Mouse (Mus musculus): ENCODE measurements around the gene Tspan32. TPM values are rescaled to one million over a fixed set of nuclear protein-coding genes. Genes with fewer than 3 reads are reported as not detected.
A peak's percentile ranks its signal among the peaks of the same experiment; 100 is the strongest.

Gene Tspan32
- polyA plus RNA-seq, 1 experiment from 2014 or later, result 6.0 TPM

GRCm38 (mm10) chr7:143025496-143025895 is 20.6 kb downstream of the Tspan32 start:
- no peak overlapping the region for H3K27ac ChIP-seq (replicated peaks)
- no peaks in the 10 kb centered on the region for H3K4me1 ChIP-seq
- H3K9me3 ChIP-seq (replicated peaks), result no peaks in the 10 kb centered on the region
- no peak for DNase-seq (ENCODE audit: low spot score)
- WGBS, result 94% methylated on average over 3 of the region's 3 CpGs
- H3K27me3 ChIP-seq (ENCODE audit: low read depth, poor library complexity, severe bottlenecking), result no peaks in the 10 kb centered on the region
- H3K4me3 ChIP-seq, result no peak overlapping the region
- H3K36me3 ChIP-seq, result peaks cover 6% of the 10 kb centered on the region; the same call in 1 of the 2 replicates

GRCm38 (mm10) chr7:143027196-143027595 is 22.4 kb downstream of the Tspan32 start:
- H3K27ac ChIP-seq (replicated peaks), result no peak overlapping the region
- H3K9me3 ChIP-seq (replicated peaks), result no peaks in the 10 kb centered on the region
- no peak overlapping the region for H3K4me3 ChIP-seq
- DNase-seq (ENCODE audit: low spot score), result no peak
- H3K4me1 ChIP-seq, result no peaks in the 10 kb centered on the region
- H3K36me3 ChIP-seq, result peaks cover 6% of the 10 kb centered on the region; the same call in 1 of the 2 replicates
- WGBS, result 97% methylated on average over 4 of the region's 4 CpGs
- no peaks in the 10 kb centered on the region for H3K27me3 ChIP-seq (ENCODE audit: low read depth, poor library complexity, severe bottlenecking)

- no peak for DNase-seq (ENCODE audit: low spot score)
- 86% methylated on average over 1 of the region's 1 CpGs for WGBS
- Histone ChIP-seq H3K4me1 (no peaks in the 10 kb centered on the region), H3K27ac (replicated peaks) (no peak overlapping the region), H3K9me3 (replicated peaks) (no peaks in the 10 kb centered on the region), H3K4me3 (no peak overlapping the region), H3K27me3 (ENCODE audit: low read depth, poor library complexity, severe bottlenecking) (no peaks in the 10 kb centered on the region), H3K36me3 (0 out of 2 replicates have a peak, but pooled peaks cover 3% of the 10 kb centered on the region)
These were observed 27.0 kb downstream of the Tspan32 start for GRCm38 (mm10) chr7:143031816-143032215.

DNA sequence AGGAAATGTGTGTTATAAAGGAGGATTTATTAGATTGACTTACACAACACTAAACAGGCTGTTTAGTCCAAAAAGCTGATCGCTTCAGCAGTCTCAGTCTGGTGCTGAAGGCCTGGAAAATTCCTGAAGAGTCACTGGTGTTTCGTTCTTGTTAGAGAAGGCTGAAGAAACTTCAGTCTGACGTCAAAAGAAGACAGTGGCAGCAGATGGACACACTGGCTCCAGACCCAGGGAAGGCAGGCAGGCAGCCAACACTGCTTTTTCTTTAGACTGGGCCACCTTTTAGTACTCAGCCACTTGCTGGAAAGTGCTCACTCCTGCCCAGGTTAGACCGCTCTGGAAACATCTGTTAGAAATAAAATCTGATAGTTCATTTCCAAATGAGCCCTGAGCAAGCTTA is 28.7 kb downstream of the Tspan32 start:
- Histone ChIP-seq H3K4me1 (no peaks in the 10 kb centered on the region), H3K27ac (replicated peaks) (no peak overlapping the region), H3K9me3 (replicated peaks) (no peaks in the 10 kb centered on the region), H3K36me3 (0 out of 2 replicates have a peak, but pooled peaks cover 3% of the 10 kb centered on the region), H3K4me3 (no peak overlapping the region), H3K27me3 (ENCODE audit: low read depth, poor library complexity, severe bottlenecking) (no peaks in the 10 kb centered on the region)
- no peak for DNase-seq (ENCODE audit: low spot score)
- 87% methylated on average over 4 of the region's 4 CpGs for WGBS

DNA sequence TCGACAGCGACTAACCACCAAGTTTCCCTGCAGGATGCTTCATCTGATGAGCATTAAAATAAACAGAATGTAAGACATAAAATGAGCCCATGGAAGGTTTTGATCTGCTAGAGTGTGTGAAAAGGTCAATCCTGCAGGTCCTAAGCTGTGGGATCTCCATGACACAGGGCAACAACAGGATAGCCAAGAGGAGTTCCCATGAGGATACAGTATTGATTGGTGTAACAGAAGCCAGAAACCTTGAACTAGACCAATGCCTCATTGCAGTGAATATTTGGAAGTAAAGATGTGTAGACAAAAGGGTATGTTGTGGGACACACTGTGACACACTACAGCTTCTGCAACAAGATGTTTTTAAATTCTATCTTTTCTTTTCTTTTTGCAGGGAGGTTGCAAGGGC is 29.3 kb downstream of the Tspan32 start:
- H3K36me3 ChIP-seq, result 0 out of 2 replicates have a peak, but pooled peaks cover 3% of the 10 kb centered on the region
- no peak overlapping the region for H3K4me3 ChIP-seq
- no peaks in the 10 kb centered on the region for H3K4me1 ChIP-seq
- DNase-seq (ENCODE audit: low spot score), result no peak
- no peaks in the 10 kb centered on the region for H3K27me3 ChIP-seq (ENCODE audit: low read depth, poor library complexity, severe bottlenecking)
- WGBS, result 93% methylated on average over 2 of the region's 2 CpGs
- H3K9me3 ChIP-seq (replicated peaks), result no peaks in the 10 kb centered on the region
- no peak overlapping the region for H3K27ac ChIP-seq (replicated peaks)

GRCm38 (mm10) chr7:143034519-143035450 is 29.9 kb downstream of the Tspan32 start:
- no peak for DNase-seq (ENCODE audit: low spot score)
- H3K36me3 ChIP-seq, result 0 out of 2 replicates have a peak, but pooled peaks cover 3% of the 10 kb centered on the region
- 92% methylated on average over 8 of the region's 8 CpGs for WGBS
- H3K4me3 ChIP-seq, result no peak overlapping the region
- no peaks in the 10 kb centered on the region for H3K4me1 ChIP-seq
- no peaks in the 10 kb centered on the region for H3K27me3 ChIP-seq (ENCODE audit: low read depth, poor library complexity, severe bottlenecking)
- H3K9me3 ChIP-seq (replicated peaks), result no peaks in the 10 kb centered on the region
- H3K27ac ChIP-seq (replicated peaks), result no peak overlapping the region

DNA sequence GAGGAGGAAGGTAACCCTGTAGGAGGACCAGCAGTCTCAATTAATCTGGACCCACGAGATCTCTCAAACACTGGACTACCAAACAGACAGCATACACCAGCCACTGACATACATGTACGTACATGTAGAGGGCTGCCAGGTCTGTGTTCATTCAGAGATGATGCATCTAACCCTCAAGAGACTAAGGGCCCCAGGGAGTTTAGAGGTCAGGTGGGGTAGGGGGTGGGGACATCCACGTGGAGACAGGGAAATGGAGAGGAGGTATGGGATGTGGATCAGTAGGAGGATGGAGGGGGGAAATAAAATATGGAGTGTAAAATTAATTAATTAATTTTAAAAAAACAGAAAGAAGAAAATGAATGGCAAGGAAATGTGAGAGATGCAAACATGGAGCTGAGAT is 31.9 kb downstream of the Tspan32 start:
- Histone ChIP-seq H3K9me3 (replicated peaks) (no peaks in the 10 kb centered on the region), H3K4me1 (no peaks in the 10 kb centered on the region), H3K27ac (replicated peaks) (no peak overlapping the region), H3K36me3 (0 out of 2 replicates have a peak, but pooled peaks cover 3% of the 10 kb centered on the region), H3K4me3 (no peak overlapping the region), H3K27me3 (ENCODE audit: low read depth, poor library complexity, severe bottlenecking) (no peaks in the 10 kb centered on the region)
- no peak for DNase-seq (ENCODE audit: low spot score)
- WGBS, result 75% methylated on average over 3 of the region's 3 CpGs

DNA sequence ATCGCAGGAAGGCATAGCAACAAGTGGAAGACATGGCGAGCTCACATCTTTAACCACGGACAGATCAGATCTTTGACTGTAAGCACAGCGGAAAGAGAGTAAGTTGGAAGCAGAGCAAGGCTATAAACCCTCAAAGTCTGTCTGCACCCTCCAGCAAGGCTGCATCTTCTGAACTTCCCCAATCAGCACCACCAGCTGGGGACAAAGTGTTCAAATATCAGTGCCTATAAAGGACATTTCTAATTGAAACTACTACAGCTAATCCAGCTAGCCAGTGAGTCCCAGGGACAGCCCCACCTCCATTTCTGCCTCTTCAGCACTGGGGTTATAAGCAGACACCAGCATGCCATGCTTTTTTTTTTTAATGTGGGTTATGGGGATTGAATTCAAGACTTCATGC is 32.5 kb downstream of the Tspan32 start:
- WGBS, result 91% methylated on average over 4 of the region's 4 CpGs
- Histone ChIP-seq H3K4me3 (no peak overlapping the region), H3K27ac (replicated peaks) (no peak overlapping the region), H3K9me3 (replicated peaks) (no peaks in the 10 kb centered on the region), H3K27me3 (ENCODE audit: low read depth, poor library complexity, severe bottlenecking) (no peaks in the 10 kb centered on the region), H3K4me1 (no peaks in the 10 kb centered on the region), H3K36me3 (0 out of 2 replicates have a peak, but pooled peaks cover 3% of the 10 kb centered on the region)
- DNase-seq (ENCODE audit: low spot score), result no peak

DNA sequence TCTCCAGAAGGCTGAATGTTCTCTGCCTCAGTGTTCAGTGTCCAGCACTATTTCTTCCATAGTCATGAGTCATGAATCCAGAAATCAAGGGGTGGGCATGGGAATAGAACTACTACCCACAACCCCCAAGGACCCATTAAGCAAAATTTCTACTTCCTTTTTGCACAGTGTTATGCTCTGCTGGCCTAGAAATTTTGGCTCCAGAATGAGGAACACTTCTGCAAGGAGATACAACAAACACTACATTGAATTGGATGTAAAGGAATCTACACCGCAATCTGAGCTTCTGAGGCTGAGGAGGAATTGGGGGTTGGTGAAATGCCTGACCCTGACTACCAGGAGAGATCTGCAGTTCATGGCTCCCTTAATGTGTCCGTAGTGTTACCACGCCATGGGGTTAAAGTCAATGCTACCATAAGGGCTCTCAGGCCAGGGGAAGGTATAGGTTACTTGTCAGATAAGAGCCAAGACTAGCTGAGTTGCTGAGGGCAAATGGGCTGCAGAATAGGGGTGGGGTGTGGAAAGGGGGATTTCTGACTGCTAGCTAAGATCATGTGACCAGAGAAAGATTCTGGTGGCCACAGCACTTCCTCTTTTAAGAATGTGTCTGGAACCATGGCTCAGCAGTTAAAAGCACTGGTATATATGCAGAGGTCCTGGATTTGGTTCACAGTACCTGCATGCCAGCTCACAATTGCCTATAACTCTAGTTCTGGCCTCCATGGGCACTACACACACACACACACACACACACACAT is 33.5 kb downstream of the Tspan32 start:
- Histone ChIP-seq H3K9me3 (replicated peaks) (no peaks in the 10 kb centered on the region), H3K4me1 (no peaks in the 10 kb centered on the region), H3K4me3 (no peak overlapping the region), H3K27me3 (ENCODE audit: low read depth, poor library complexity, severe bottlenecking) (no peaks in the 10 kb centered on the region), H3K36me3 (0 out of 2 replicates have a peak, but pooled peaks cover 3% of the 10 kb centered on the region), H3K27ac (replicated peaks) (no peak overlapping the region)
- DNase-seq (ENCODE audit: low spot score), result no peak
- 87% methylated on average over 3 of the region's 3 CpGs for WGBS

DNA sequence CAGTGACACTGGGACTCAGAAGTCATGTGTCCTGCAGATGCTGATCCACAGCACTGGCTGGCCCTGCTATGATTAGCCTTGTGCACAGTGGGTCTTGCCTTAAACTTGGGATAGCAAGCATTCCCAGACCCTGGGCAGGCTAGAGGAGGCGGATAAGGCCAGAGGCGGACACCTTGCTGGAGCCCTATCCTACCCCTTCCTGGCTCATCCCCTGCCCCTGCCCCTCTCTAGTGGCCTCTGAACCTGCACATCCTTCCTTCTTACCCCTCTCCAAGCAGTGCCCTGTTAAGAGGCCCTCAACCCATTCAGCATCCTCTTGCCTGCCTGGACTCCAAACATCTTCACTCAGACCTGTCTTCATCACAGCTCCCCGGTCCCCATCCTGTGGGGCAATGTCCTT is 35.7 kb downstream of the Tspan32 start:
- 90% methylated on average over 3 of the region's 3 CpGs for WGBS

GRCm38 (mm10) chr7:143041138-143041822 is 36.4 kb downstream of the Tspan32 start:
- H3K4me1 ChIP-seq, result no peaks in the 10 kb centered on the region
- H3K9me3 ChIP-seq (replicated peaks), result no peaks in the 10 kb centered on the region
- no peak overlapping the region for H3K27ac ChIP-seq (replicated peaks)
- no peak overlapping the region for H3K4me3 ChIP-seq
- no peaks in the 10 kb centered on the region for H3K27me3 ChIP-seq (ENCODE audit: low read depth, poor library complexity, severe bottlenecking)
- no peaks in the 10 kb centered on the region for H3K36me3 ChIP-seq
- no peak for DNase-seq (ENCODE audit: low spot score)
- WGBS, result 87% methylated on average over 3 of the region's 3 CpGs

More for the DNA sequence above, 35.7 kb downstream of the Tspan32 start:
- Histone ChIP-seq H3K9me3 (replicated peaks) (no peaks in the 10 kb centered on the region), H3K27me3 (ENCODE audit: low read depth, poor library complexity, severe bottlenecking) (no peaks in the 10 kb centered on the region), H3K27ac (replicated peaks) (0 out of 2 replicates have a peak overlapping the region, but pooled peaks have one; percentile 33), H3K4me1 (no peaks in the 10 kb centered on the region), H3K36me3 (no peaks in the 10 kb centered on the region), H3K4me3 (no peak overlapping the region)
- DNase-seq (ENCODE audit: low spot score), result no peak

- H3K9me3 ChIP-seq (replicated peaks), result no peaks in the 10 kb centered on the region
- no peak for DNase-seq (ENCODE audit: low spot score)
- H3K27ac ChIP-seq (replicated peaks), result no peak overlapping the region; the same call in 1 of the 2 replicates
- H3K4me1 ChIP-seq, result no peaks in the 10 kb centered on the region
- whole genome bisulfite sequencing, result 72% methylated on average over 3 of the region's 3 CpGs
- no peaks in the 10 kb centered on the region for H3K27me3 ChIP-seq (ENCODE audit: low read depth, poor library complexity, severe bottlenecking)
- no peak overlapping the region for H3K4me3 ChIP-seq
- H3K36me3 ChIP-seq, result no peaks in the 10 kb centered on the region
These were observed 37.2 kb downstream of the Tspan32 start for GRCm38 (mm10) chr7:143042089-143042488.

Data from midbrain, embryonic 10.5 days (tissue).